In the genomic region with DNA sequence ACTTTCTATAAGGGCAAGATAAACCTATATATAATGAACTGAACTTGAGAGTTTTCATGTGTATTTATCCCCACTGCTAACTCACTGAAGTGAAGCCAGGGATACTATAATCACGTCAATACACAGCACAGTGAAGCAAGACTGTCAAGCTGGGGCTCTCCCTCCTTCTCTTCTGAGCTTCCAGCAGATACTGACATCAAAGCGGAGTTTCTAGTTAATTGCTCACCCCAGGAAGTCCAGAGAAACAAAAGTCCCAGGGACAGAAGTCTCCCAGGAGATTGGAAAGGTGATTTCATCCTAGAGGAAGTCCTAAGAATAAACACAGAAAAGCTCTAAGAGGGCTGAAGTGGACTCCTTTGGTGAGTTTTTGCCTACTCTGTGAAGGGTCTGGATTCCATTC, we compare ENCODE assay signal across 25 mouse cellular contexts.
DNase-seq lines count a peak whose midpoint lies in the region; ATAC-seq and TF ChIP-seq lines count a peak whose summit lies in the region.
"Had no signal": no experiment of that assay in that cellular context is flagged by ENCODE, and none has a peak within 500 bp of the region (broad histone marks: within the 10 kb centered on the region; RNA-seq: fewer than 3 reads in every experiment).

No protein-coding gene starts in this region.

- no peaks in the 10 kb centered on the region for H3K27me3 ChIP-seq in forebrain, embryonic 10.5 days (ENCODE audit: poor library complexity, severe bottlenecking)
- H3K27me3 ChIP-seq in forebrain, embryonic 16.5 days (replicated peaks; ENCODE audit: control insufficient read depth, insufficient read depth, low read length) = no peaks in the 10 kb centered on the region
- H3K27me3 ChIP-seq in heart, embryonic 14.5 days (ENCODE audit: control insufficient read depth, insufficient read depth, low read length) = no peaks in the 10 kb centered on the region
- H3K27me3 ChIP-seq in heart, embryonic 11.5 days (ENCODE audit: control insufficient read depth, insufficient read depth, low read length) = no peaks in the 10 kb centered on the region
- no peaks in the 10 kb centered on the region for H3K27me3 ChIP-seq in lung, embryonic 14.5 days (ENCODE audit: insufficient read depth, low read length)
- H3K27me3 ChIP-seq in neural tube, embryonic 13.5 days = 0 out of 2 replicates have a peak, but pooled peaks cover 3% of the 10 kb centered on the region
- H3K27me3 ChIP-seq: embryonic facial prominence, embryonic 13.5 days; forebrain, embryonic 13.5 days; hindbrain, embryonic 15.5 days; kidney, embryonic 15.5 days; neural tube, embryonic 12.5 days had no signal

- H3K36me3 ChIP-seq in forebrain, embryonic 10.5 days (replicated peaks) = no peaks in the 10 kb centered on the region
- H3K36me3 ChIP-seq in forebrain, embryonic 16.5 days (ENCODE audit: control insufficient read depth, insufficient read depth) = no peaks in the 10 kb centered on the region
- H3K36me3 ChIP-seq in heart, embryonic 14.5 days (ENCODE audit: control insufficient read depth, insufficient read depth, low read length) = no peaks in the 10 kb centered on the region
- no peaks in the 10 kb centered on the region for H3K36me3 ChIP-seq in heart, embryonic 11.5 days (ENCODE audit: control insufficient read depth, insufficient read depth, low read length)
- no peaks in the 10 kb centered on the region for H3K36me3 ChIP-seq in lung, embryonic 14.5 days (ENCODE audit: insufficient read depth)
- H3K36me3 ChIP-seq in neural tube, embryonic 13.5 days = no peaks in the 10 kb centered on the region
- H3K36me3 ChIP-seq: embryonic facial prominence, embryonic 13.5 days; hindbrain, embryonic 15.5 days; kidney, embryonic 15.5 days; limb, embryonic 10.5 days; liver, embryonic 15.5 days; midbrain, embryonic 13.5 days; neural tube, embryonic 12.5 days had no signal

- H3K4me2 ChIP-seq in forebrain, embryonic 16.5 days (ENCODE audit: low read length) = no peak overlapping the region
- H3K4me2 ChIP-seq in heart, embryonic 14.5 days (ENCODE audit: low read length) = peak overlapping the region; percentile 54; the same call in 1 of the 2 replicates
- no peak overlapping the region for H3K4me2 ChIP-seq in heart, embryonic 11.5 days
- no peak overlapping the region for H3K4me2 ChIP-seq in lung, embryonic 14.5 days
- H3K4me2 ChIP-seq in neural tube, embryonic 13.5 days = no peak overlapping the region

- no peak for TF ChIP-seq CTCF in lung, embryonic 14.5 days (IDR thresholded peaks at IDR 0.05; ENCODE audit: low read depth)

- ATAC-seq in forebrain, embryonic 16.5 days = no peak
- no peak for ATAC-seq in heart, embryonic 14.5 days (ENCODE audit: insufficient number of reproducible peaks, insufficient read depth, low FRiP score, low read depth)
- ATAC-seq in heart, embryonic 11.5 days (replicated peaks; ENCODE audit: insufficient number of reproducible peaks, low FRiP score, low TSS enrichment) = no peak
- peak; percentile 73 for ATAC-seq in lung, embryonic 14.5 days (ENCODE audit: insufficient read depth)
- no peak for ATAC-seq in neural tube, embryonic 13.5 days (ENCODE audit: low read depth)
- ATAC-seq: forebrain, embryonic 13.5 days had no signal

- H3K9me3 ChIP-seq in forebrain, embryonic 10.5 days = no peaks in the 10 kb centered on the region
- no peaks in the 10 kb centered on the region for H3K9me3 ChIP-seq in forebrain, embryonic 16.5 days (ENCODE audit: control insufficient read depth, low read length)
- no peaks in the 10 kb centered on the region for H3K9me3 ChIP-seq in heart, embryonic 14.5 days (ENCODE audit: control insufficient read depth, low read length)
- no peaks in the 10 kb centered on the region for H3K9me3 ChIP-seq in heart, embryonic 11.5 days (replicated peaks; ENCODE audit: control insufficient read depth, low read length)
- H3K9me3 ChIP-seq in lung, embryonic 14.5 days (ENCODE audit: low read depth, low read length) = no peaks in the 10 kb centered on the region
- no peaks in the 10 kb centered on the region for H3K9me3 ChIP-seq in neural tube, embryonic 13.5 days
- H3K9me3 ChIP-seq: embryonic facial prominence, embryonic 13.5 days; forebrain, embryonic 13.5 days; hindbrain, embryonic 15.5 days; kidney, embryonic 15.5 days; limb, embryonic 10.5 days; liver, embryonic 15.5 days; midbrain, embryonic 13.5 days; neural tube, embryonic 12.5 days had no signal

- 0 out of 2 replicates have a peak overlapping the region, but pooled peaks have one; percentile 80 for H3K27ac ChIP-seq in forebrain, embryonic 10.5 days
- H3K27ac ChIP-seq in forebrain, embryonic 16.5 days (ENCODE audit: low read length) = no peak overlapping the region
- no peak overlapping the region; a peak in 1 of 4 replicates for H3K27ac ChIP-seq in heart, embryonic 14.5 days (replicated peaks in 1 of 2; ENCODE audit: control insufficient read depth in 1 of 2, insufficient read depth in 1 of 2, low read depth in 2 of 2, low read length in 2 of 2)
- H3K27ac ChIP-seq in heart, embryonic 11.5 days (ENCODE audit: low read depth, low read length) = no peak overlapping the region
- no peak overlapping the region for H3K27ac ChIP-seq in lung, embryonic 14.5 days (ENCODE audit: low read depth)
- no peak overlapping the region for H3K27ac ChIP-seq in neural tube, embryonic 13.5 days (replicated peaks)
- H3K27ac ChIP-seq: embryonic facial prominence, embryonic 13.5 days; forebrain, embryonic 13.5 days; hindbrain, embryonic 15.5 days; kidney, embryonic 15.5 days; liver, embryonic 15.5 days; midbrain, embryonic 13.5 days; neural tube, embryonic 12.5 days had no signal

- H3K9ac ChIP-seq in forebrain, embryonic 16.5 days (replicated peaks; ENCODE audit: low read depth, low read length) = no peak overlapping the region
- no peak overlapping the region for H3K9ac ChIP-seq in heart, embryonic 14.5 days (ENCODE audit: low read length)
- no peak overlapping the region for H3K9ac ChIP-seq in heart, embryonic 11.5 days (ENCODE audit: low read depth, low read length)
- no peak overlapping the region for H3K9ac ChIP-seq in lung, embryonic 14.5 days
- H3K9ac ChIP-seq in neural tube, embryonic 13.5 days = 0 out of 2 replicates have a peak overlapping the region, but pooled peaks have one; percentile 22
- H3K9ac ChIP-seq: hindbrain, embryonic 15.5 days; kidney, embryonic 15.5 days; liver, embryonic 15.5 days had no signal

- peaks cover 31% of the 10 kb centered on the region for H3K4me1 ChIP-seq in forebrain, embryonic 10.5 days
- peaks cover 5% of the 10 kb centered on the region for H3K4me1 ChIP-seq in forebrain, embryonic 16.5 days (replicated peaks; ENCODE audit: control insufficient read depth, insufficient read depth, low read length)
- peaks cover 15 to 24% of the 10 kb centered on the region in 2 experiments for H3K4me1 ChIP-seq in heart, embryonic 14.5 days (ENCODE audit: control insufficient read depth in 2 of 2, insufficient read depth in 2 of 2, low read length in 2 of 2)
- H3K4me1 ChIP-seq in heart, embryonic 11.5 days (ENCODE audit: control insufficient read depth, insufficient read depth, low read length) = peaks cover 25% of the 10 kb centered on the region
- H3K4me1 ChIP-seq in lung, embryonic 14.5 days (ENCODE audit: insufficient read depth) = peaks cover 10% of the 10 kb centered on the region
- H3K4me1 ChIP-seq in neural tube, embryonic 13.5 days (replicated peaks) = peaks cover 26% of the 10 kb centered on the region

- DNase-seq in forebrain, embryonic 10.5 days (ENCODE audit: extremely low spot score, low spot score) = no peak
- peak; percentile 34 for DNase-seq in lung, embryonic 14.5 days
- no peak for DNase-seq in lung, postnatal 14 days
- no peak for DNase-seq in neural tube, embryonic 10.5 days (ENCODE audit: extremely low spot score, low spot score)
- DNase-seq: cerebellum, adult 8-10 months; cerebellum, postnatal 36 days; heart, postnatal 4 days; layer of hippocampus, adult 9-11 months; liver; retina, postnatal 1 day; right cerebral cortex, postnatal 25 days; spleen, adult 18-20 months had no signal

- 13% methylated on average over 2 of the region's 2 CpGs for WGBS in forebrain, embryonic 10.5 days
- WGBS in forebrain, embryonic 16.5 days = 22% methylated on average over 2 of the region's 2 CpGs
- 47% methylated on average over 2 of the region's 2 CpGs for WGBS in heart, embryonic 14.5 days
- 14% methylated on average over 2 of the region's 2 CpGs for WGBS in heart, embryonic 11.5 days (ENCODE audit: insufficient replicate concordance)
- 13% methylated on average over 2 of the region's 2 CpGs for WGBS in lung, embryonic 14.5 days
- 23% methylated on average over 2 of the region's 2 CpGs for WGBS in neural tube, embryonic 13.5 days

- H3K4me3 ChIP-seq in forebrain, embryonic 10.5 days = no peak overlapping the region
- H3K4me3 ChIP-seq in forebrain, embryonic 16.5 days (replicated peaks; ENCODE audit: low read length) = no peak overlapping the region
- no peak overlapping the region for H3K4me3 ChIP-seq in heart, embryonic 14.5 days (ENCODE audit: control insufficient read depth in 1 of 2, insufficient read depth in 1 of 2, low read depth in 1 of 2, low read length in 2 of 2)
- H3K4me3 ChIP-seq in heart, embryonic 11.5 days (ENCODE audit: low read depth, low read length) = no peak overlapping the region
- no peak overlapping the region for H3K4me3 ChIP-seq in lung, embryonic 14.5 days (ENCODE audit: low read depth, low read length)
- H3K4me3 ChIP-seq in neural tube, embryonic 13.5 days = no peak overlapping the region
- H3K4me3 ChIP-seq: erythroblast, embryonic 14.5 days; hindbrain, embryonic 15.5 days; liver, embryonic 15.5 days; midbrain, embryonic 13.5 days; neural tube, embryonic 12.5 days had no signal
